8 mouse cellular contexts compared by ENCODE assay signal in the genomic region with DNA sequence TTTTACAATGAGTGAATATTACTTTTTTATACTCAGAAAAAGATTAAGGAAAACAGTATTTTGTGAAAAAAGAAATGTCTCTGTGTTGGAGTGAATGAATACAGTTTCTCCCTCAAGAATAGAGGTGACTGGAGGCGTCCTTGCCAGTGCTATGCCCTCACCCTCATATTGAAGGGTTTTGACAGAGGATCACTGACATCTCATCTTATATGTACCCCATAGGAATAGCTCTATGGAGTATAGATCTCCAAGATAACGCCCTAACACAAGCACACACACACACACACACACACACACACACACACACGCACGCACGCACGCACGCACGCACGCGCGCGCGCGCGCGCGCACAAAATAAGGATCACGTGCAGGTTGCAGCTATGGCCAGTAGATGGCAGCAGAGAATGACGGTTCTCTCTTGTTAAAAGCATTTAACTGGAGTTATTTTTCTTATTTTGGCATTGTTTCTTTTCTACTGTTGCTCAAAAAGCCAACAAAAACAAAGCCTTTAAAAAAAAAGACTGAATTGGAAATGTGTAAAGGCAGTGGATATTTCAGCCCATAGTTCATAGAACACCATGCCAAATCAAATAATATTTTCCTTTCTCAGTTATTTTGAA. TPM values are rescaled to one million over a fixed set of nuclear protein-coding genes. Genes with fewer than 3 reads are reported as not detected.
DNase-seq lines count a peak whose midpoint lies in the region; ATAC-seq and TF ChIP-seq lines count a peak whose summit lies in the region.

No protein-coding gene starts in this region.

- no peak overlapping the region for H3K4me3 ChIP-seq in CH12.LX (replicated peaks in 1 of 3; ENCODE audit: low read depth in 2 of 3, low read length in 2 of 3, poor library complexity in 1 of 3)
- peak overlapping the region; percentile 21 for H3K4me3 ChIP-seq in embryonic facial prominence, embryonic 14.5 days (ENCODE audit: low read depth, low read length)
- H3K4me3 ChIP-seq in heart, embryonic 14.5 days (ENCODE audit: control insufficient read depth in 1 of 2, insufficient read depth in 1 of 2, low read depth in 1 of 2, low read length in 2 of 2) = peak overlapping the region; percentile 25 to 32
- no peak overlapping the region for H3K4me3 ChIP-seq in liver, embryonic 15.5 days (replicated peaks)
- peak overlapping the region; percentile 23; the same call in 1 of the 2 replicates for H3K4me3 ChIP-seq in neural tube, embryonic 13.5 days

- H3K79me2 ChIP-seq in CH12.LX (replicated peaks; ENCODE audit: control insufficient read depth, extremely low read depth, insufficient read depth, poor library complexity, severe bottlenecking) = no peaks in the 10 kb centered on the region

- in situ Hi-C loops in CH12.LX (cut with MboI; ENCODE audit: low pct_ligation_motif_present, low pct_unique_long_range_greater_than_20kb, low sequenced_read_pairs) = no loop called here

- H3K9me3 ChIP-seq in CH12.LX (replicated peaks; ENCODE audit: low read length) = no peaks in the 10 kb centered on the region
- no peaks in the 10 kb centered on the region for H3K9me3 ChIP-seq in embryonic facial prominence, embryonic 14.5 days (ENCODE audit: control insufficient read depth, low read length)
- H3K9me3 ChIP-seq in heart, embryonic 14.5 days (ENCODE audit: control insufficient read depth, low read length) = no peaks in the 10 kb centered on the region
- H3K9me3 ChIP-seq in liver, embryonic 15.5 days (replicated peaks) = no peaks in the 10 kb centered on the region
- H3K9me3 ChIP-seq in neural tube, embryonic 13.5 days = no peaks in the 10 kb centered on the region

- peaks cover 0 to 3% of the 10 kb centered on the region in 2 experiments; a peak in 1 of 4 replicates for H3K4me1 ChIP-seq in CH12.LX (ENCODE audit: control insufficient read depth in 1 of 2, insufficient read depth in 2 of 2)
- no peaks in the 10 kb centered on the region for H3K4me1 ChIP-seq in embryonic facial prominence, embryonic 14.5 days (ENCODE audit: control insufficient read depth, insufficient read depth, low read length)
- H3K4me1 ChIP-seq in heart, embryonic 14.5 days (ENCODE audit: control insufficient read depth in 2 of 2, insufficient read depth in 2 of 2, low read length in 2 of 2) = no peaks in the 10 kb centered on the region
- no peaks in the 10 kb centered on the region for H3K4me1 ChIP-seq in liver, embryonic 15.5 days (replicated peaks)
- no peaks in the 10 kb centered on the region for H3K4me1 ChIP-seq in neural tube, embryonic 13.5 days (replicated peaks)

- H3K27me3 ChIP-seq in CH12.LX (replicated peaks) = no peaks in the 10 kb centered on the region
- no peaks in the 10 kb centered on the region for H3K27me3 ChIP-seq in embryonic facial prominence, embryonic 14.5 days (replicated peaks; ENCODE audit: control insufficient read depth, insufficient read depth, low read length)
- H3K27me3 ChIP-seq in heart, embryonic 14.5 days (ENCODE audit: control insufficient read depth, insufficient read depth, low read length) = peaks cover 4% of the 10 kb centered on the region; the same call in 1 of the 2 replicates
- no peaks in the 10 kb centered on the region for H3K27me3 ChIP-seq in liver, embryonic 15.5 days
- H3K27me3 ChIP-seq in neural tube, embryonic 13.5 days = no peaks in the 10 kb centered on the region

- no peak overlapping the region for H3K9ac ChIP-seq in CH12.LX (ENCODE audit: insufficient read depth, low read depth)
- no peak overlapping the region for H3K9ac ChIP-seq in embryonic facial prominence, embryonic 14.5 days (ENCODE audit: low read depth, low read length)
- H3K9ac ChIP-seq in heart, embryonic 14.5 days (ENCODE audit: low read length) = no peak overlapping the region; the same call in 1 of the 2 replicates
- no peak overlapping the region for H3K9ac ChIP-seq in liver, embryonic 15.5 days
- H3K9ac ChIP-seq in neural tube, embryonic 13.5 days = no peak overlapping the region

- DNase-seq in CH12.LX (ENCODE audit: extremely low read depth) = peak; percentile 45
- peak; percentile 42 to 49 for DNase-seq in adrenal gland, postnatal 36 days
- peak; percentile 59 for DNase-seq in embryonic facial prominence, embryonic 14.5 days (ENCODE audit: low spot score)
- peak; percentile 74 for DNase-seq in kidney, postnatal 14 days
- DNase-seq in MN1 (ENCODE audit: low spot score) = no peak

- no peak for ATAC-seq in embryonic facial prominence, embryonic 14.5 days (ENCODE audit: low read depth)
- no peak for ATAC-seq in heart, embryonic 14.5 days (ENCODE audit: insufficient number of reproducible peaks, insufficient read depth, low FRiP score, low read depth)
- ATAC-seq in liver, embryonic 15.5 days (ENCODE audit: insufficient read depth) = no peak
- no peak for ATAC-seq in neural tube, embryonic 13.5 days (ENCODE audit: low read depth)

- WGBS in embryonic facial prominence, embryonic 14.5 days = 21% methylated on average over 19 of the region's 19 CpGs
- 22% methylated on average over 19 of the region's 19 CpGs for WGBS in heart, embryonic 14.5 days
- WGBS in liver, embryonic 15.5 days (ENCODE audit: insufficient replicate concordance) = 20% methylated on average over 19 of the region's 19 CpGs
- WGBS in neural tube, embryonic 13.5 days = 20% methylated on average over 19 of the region's 19 CpGs

- no peak for TF ChIP-seq EP300 in CH12.LX (IDR thresholded peaks at IDR 0.05; ENCODE audit: low read length)

- TF ChIP-seq POLR2A in CH12.LX (IDR thresholded peaks at IDR 0.05; ENCODE audit: low read depth, low read length) = no peak

- peak; percentile 47 for TF ChIP-seq RAD21 in CH12.LX (IDR thresholded peaks at IDR 0.05; ENCODE audit: low read depth, low read length)

- H3K4me2 ChIP-seq in CH12.LX (ENCODE audit: insufficient read depth, low read depth, poor library complexity, severe bottlenecking) = peak overlapping the region; percentile 44; the same call in 1 of the 2 replicates
- H3K4me2 ChIP-seq in embryonic facial prominence, embryonic 14.5 days (ENCODE audit: low read depth, low read length) = peak overlapping the region; percentile 41
- peak overlapping the region; percentile 51 for H3K4me2 ChIP-seq in heart, embryonic 14.5 days (ENCODE audit: low read length)
- H3K4me2 ChIP-seq in liver, embryonic 15.5 days = peak overlapping the region; percentile 27; the same call in 1 of the 2 replicates
- H3K4me2 ChIP-seq in neural tube, embryonic 13.5 days = peak overlapping the region; percentile 48

- dilution Hi-C loops in CH12.LX (cut with MboI; ENCODE audit: extremely low pct_ligation_motif_present, extremely low pct_unique_long_range_greater_than_20kb, low sequenced_read_pairs) = no loop called here

- H3K27ac ChIP-seq in CH12.LX (ENCODE audit: insufficient read depth, low read depth) = no peak overlapping the region
- no peak overlapping the region for H3K27ac ChIP-seq in embryonic facial prominence, embryonic 14.5 days (replicated peaks; ENCODE audit: low read depth, low read length)
- no peak overlapping the region for H3K27ac ChIP-seq in heart, embryonic 14.5 days (replicated peaks in 1 of 2; ENCODE audit: control insufficient read depth in 1 of 2, insufficient read depth in 1 of 2, low read depth in 2 of 2, low read length in 2 of 2)
- H3K27ac ChIP-seq in liver, embryonic 15.5 days (replicated peaks) = no peak overlapping the region
- no peak overlapping the region for H3K27ac ChIP-seq in neural tube, embryonic 13.5 days (replicated peaks)

- no peaks in the 10 kb centered on the region for H3K36me3 ChIP-seq in CH12.LX (replicated peaks in 1 of 2; ENCODE audit: control insufficient read depth in 1 of 2, insufficient read depth in 1 of 2, low read length in 1 of 2)
- no peaks in the 10 kb centered on the region for H3K36me3 ChIP-seq in embryonic facial prominence, embryonic 14.5 days (ENCODE audit: control insufficient read depth, insufficient read depth, low read length)
- no peaks in the 10 kb centered on the region for H3K36me3 ChIP-seq in heart, embryonic 14.5 days (ENCODE audit: control insufficient read depth, insufficient read depth, low read length)
- no peaks in the 10 kb centered on the region for H3K36me3 ChIP-seq in liver, embryonic 15.5 days (replicated peaks)
- H3K36me3 ChIP-seq in neural tube, embryonic 13.5 days = no peaks in the 10 kb centered on the region

- TF ChIP-seq CTCF in CH12.LX (conservative IDR thresholded peaks at IDR 0.05 in 1 of 2, IDR thresholded peaks at IDR 0.05 in 1 of 2; ENCODE audit: low read depth in 2 of 2, low read length in 2 of 2) = peak; percentile 22 to 63; a peak in 2 of 4 replicates

TF ChIP-seq in CH12.LX, 34 proteins besides CTCF, POLR2A, EP300 and RAD21 (continues in another document):
- TF ChIP-seq TCF12 (IDR thresholded peaks at IDR 0.05; ENCODE audit: low read depth, low read length) (no peak), GABPA (IDR thresholded peaks at IDR 0.05; ENCODE audit: insufficient replicate concordance, low read depth, low read length) (no peak), ZMIZ1 (IDR thresholded peaks at IDR 0.05; ENCODE audit: low read depth, low read length) (no peak), ELF1 (IDR thresholded peaks at IDR 0.05; ENCODE audit: low read depth, low read length) (no peak), IRF4 (IDR thresholded peaks at IDR 0.05; ENCODE audit: low read depth, low read length) (0 out of 2 replicates have a peak, but pooled peaks have one; percentile 20), PAX5 (IDR thresholded peaks at IDR 0.05; ENCODE audit: low read length) (no peak), ZC3H11A (IDR thresholded peaks at IDR 0.05; ENCODE audit: low read depth, low read length) (no peak), USF1 (IDR thresholded peaks at IDR 0.05; ENCODE audit: low read depth, low read length) (peak; percentile 67), KAT2A (IDR thresholded peaks at IDR 0.05; ENCODE audit: insufficient replicate concordance, low read length) (no peak), SIN3A (IDR thresholded peaks at IDR 0.05; ENCODE audit: low read length) (no peak), TBP (conservative IDR thresholded peaks at IDR 0.05; ENCODE audit: low read depth, low read length) (no peak), JUND (conservative IDR thresholded peaks at IDR 0.05; ENCODE audit: low read depth, low read length) (0 out of 2 replicates have a peak, but pooled peaks have one; percentile 13), MAZ (IDR thresholded peaks at IDR 0.05; ENCODE audit: low read depth, low read length) (no peak), MEF2A (IDR thresholded peaks at IDR 0.05; ENCODE audit: borderline replicate concordance, low read depth, low read length) (0 out of 2 replicates have a peak, but pooled peaks have one; percentile 16)

RNA-seq across cellular contexts. Expression of gene Apln, which starts 49.5 kb away (rescaled TPM):
- total RNA-seq in CH12.LX (2012; rRNA removed) = 0.08 TPM in 2 replicates
- 0.14 and 0.15 TPM in 2 replicates for total RNA-seq in CH12.LX (2014; rRNA removed)
- 0.10 TPM in 1 of 2 replicates, not detected in the other for polyA plus RNA-seq in CH12.LX (2012; ENCODE audit: insufficient read length, low read depth)
- total RNA-seq in adrenal gland, postnatal 36 days (2021) = 1 to 10 TPM; 2.7 to 7.6 TPM
- polyA plus RNA-seq in embryonic facial prominence, embryonic 14.5 days (2014; fragmentation: Nextera tagmentation; extraction: Ambion mirVana) = 10.6 and 11.4 TPM in 2 replicates
- polyA plus RNA-seq in heart, embryonic 14.5 days (2014; fragmentation: Nextera tagmentation; extraction: Ambion mirVana) = 4.7 and 5.5 TPM in 2 replicates
- polyA plus RNA-seq in liver, embryonic 15.5 days (2015; fragmentation: Nextera tagmentation; extraction: Ambion mirVana) = 0.17 TPM in 2 replicates
- 2.6 and 3.5 TPM in 2 replicates for polyA plus RNA-seq in neural tube, embryonic 13.5 days (2015; fragmentation: Nextera tagmentation; extraction: Ambion mirVana)

Comparison
In these comparisons a context has a peak if more than half of its experiments do, and no peak if none do; other contexts are left out.
1. H3K4me3 ChIP-seq: peak in embryonic facial prominence, embryonic 14.5 days (single experiment), heart, embryonic 14.5 days (2 of 2) and neural tube, embryonic 13.5 days (single experiment); none in CH12.LX (0 of 3) and liver, embryonic 15.5 days (single experiment).
2. Peak in every context shown above with its lines, with median percentiles within 50 percentile points of each other: H3K4me2 ChIP-seq.